Mouse (Mus musculus) kidney, adult 8-10 months (tissue): ENCODE results near the gene Daam1.
A peak's percentile ranks its signal among the peaks of the same experiment; 100 is the strongest.

Experiments
- DNase-seq, 2 experiments: peaks; one replicate each; pipeline ENCODE4 v3.0.0; 2022

Gene Daam1

GRCm38 (mm10) chr12:71975626-71976025 is 144.7 kb downstream of the Daam1 start:
- no peak for DNase-seq

GRCm38 (mm10) chr12:71976361-71976960 is 145.6 kb downstream of the Daam1 start:
- DNase-seq, result no peak

DNA sequence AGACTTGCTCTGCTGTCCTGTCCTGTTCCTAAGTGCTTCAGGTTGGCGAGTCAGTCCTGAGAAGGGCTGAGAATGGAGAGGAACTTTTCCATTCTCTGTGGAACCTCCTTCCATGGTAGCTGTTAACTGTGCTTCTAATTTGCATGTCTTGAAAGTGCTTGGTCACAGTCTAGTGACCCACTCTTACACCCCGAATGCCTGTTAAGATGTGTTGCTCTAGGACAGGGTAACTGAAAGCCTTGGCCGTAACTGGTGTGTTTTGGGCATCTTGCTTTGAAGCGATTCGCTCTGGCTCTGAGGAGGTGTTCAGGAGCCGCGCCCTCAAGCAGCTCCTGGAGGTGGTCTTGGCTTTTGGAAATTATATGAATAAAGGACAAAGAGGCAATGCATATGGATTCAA is 146.5 kb downstream of the Daam1 start:
- no peak for DNase-seq

DNA sequence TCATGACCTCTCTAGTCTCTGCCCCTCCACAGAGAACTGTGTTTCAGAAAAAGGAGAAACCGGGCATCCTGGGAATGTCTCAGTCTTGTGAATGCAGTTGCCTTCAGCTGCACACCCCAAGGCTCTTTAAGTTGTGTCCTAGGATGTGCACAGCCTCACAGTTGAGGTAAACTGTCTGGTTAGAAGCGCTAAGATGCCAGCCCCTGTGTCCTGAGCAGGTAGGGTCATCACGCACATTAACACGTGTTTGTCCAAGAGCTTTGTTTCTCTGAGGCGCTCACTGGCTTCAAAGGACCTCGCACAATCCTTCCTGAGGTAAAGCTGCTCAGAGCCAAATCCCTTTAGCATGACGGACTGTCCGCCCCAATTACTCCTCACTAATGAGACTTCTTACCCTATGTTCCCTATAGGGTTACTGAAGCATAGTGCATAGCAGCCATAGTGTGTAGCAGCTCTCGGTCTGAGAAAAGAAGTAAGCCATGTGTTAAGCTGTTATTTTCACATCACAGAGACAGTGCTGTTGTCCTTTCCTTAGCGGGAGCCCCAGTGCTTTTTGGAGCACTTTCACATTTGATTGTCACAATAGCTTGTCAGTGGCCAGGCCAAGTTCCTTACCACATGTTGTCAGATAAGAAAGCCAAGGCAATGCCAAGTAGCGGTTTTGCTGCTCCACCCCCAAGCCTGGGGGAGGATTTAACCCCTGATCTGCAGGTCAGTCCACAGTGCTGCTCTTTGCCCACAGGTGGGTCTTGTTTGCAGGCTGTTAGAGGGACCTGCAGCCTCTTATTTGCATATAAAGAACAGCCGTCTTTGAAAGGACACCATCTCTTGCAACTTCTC is 147.9 kb downstream of the Daam1 start:
- DNase-seq, result no peak

GRCm38 (mm10) chr12:71980166-71980565 is 149.3 kb downstream of the Daam1 start:
- no peak for DNase-seq

DNA sequence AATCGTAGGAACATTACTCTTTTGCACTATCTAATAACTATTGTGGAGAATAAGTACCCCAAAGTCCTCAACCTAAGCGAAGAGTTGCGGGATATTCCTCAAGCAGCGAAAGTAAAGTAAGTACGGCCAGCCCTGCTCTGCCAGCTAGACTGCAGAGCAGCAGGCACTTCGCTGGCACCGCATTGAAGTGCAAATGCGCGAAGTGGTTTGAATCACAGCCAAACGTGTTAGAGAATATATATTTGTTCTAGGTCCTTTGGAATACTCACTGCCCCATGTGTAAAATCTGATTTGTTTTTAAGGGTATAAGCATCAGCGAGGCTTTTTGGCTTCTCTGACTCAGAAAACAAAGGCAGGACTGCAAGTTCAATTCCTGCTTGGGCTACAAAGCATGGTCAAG is 149.9 kb downstream of the Daam1 start:
- no peak for DNase-seq

GRCm38 (mm10) chr12:71981250-71981649 is 150.4 kb downstream of the Daam1 start:
- DNase-seq, result peak in 1 of 2 experiments; percentile 45

DNA sequence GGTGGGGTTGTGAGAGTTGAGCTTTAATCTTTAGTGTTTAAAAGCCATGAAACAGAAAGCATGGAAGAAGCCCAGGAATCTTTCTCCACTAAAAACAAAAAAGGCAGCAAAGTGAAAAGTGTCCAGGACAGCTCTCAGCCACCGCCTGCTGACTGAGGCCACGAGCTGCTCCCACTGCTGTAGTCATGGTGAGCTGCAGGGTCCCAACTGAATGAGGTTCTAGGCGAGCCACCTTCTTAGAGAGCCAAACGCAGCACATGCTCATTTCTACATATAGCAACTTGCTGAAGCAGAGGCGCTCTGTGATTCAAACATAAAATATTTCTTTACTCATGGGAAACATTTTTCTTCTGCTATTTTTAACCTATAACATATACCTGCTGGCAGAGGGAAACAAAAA is 150.9 kb downstream of the Daam1 start:
- no peak for DNase-seq

DNA sequence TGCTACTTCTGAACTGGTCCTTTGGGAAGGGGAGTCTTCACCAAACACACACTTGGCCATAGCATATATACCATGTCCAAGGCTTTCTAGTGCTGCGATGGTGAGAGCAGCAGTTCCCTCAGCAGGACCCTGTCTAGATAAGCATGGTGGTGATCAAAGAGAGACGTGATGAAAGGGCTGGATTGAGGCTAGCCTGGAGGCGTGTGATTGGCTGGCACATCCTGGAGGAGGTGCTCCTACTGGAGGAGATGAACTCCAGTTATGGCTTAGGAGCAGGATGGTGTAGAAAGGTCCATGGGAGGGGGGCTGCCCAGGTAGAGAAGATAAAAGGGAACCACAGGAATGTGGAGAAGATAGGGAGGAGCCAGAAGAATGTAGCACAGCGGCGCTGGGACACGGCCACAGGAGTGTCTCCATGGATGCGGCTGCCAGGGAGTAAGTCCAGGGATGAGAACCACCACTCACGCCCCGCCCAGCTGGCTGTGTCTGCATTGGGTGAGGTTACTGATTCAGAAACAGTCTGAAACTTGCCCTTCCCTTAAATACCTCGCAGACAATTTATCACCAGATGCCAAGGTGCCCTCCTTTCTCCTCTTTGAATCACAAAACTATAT is 152.3 kb downstream of the Daam1 start:
- no peak for DNase-seq

DNA sequence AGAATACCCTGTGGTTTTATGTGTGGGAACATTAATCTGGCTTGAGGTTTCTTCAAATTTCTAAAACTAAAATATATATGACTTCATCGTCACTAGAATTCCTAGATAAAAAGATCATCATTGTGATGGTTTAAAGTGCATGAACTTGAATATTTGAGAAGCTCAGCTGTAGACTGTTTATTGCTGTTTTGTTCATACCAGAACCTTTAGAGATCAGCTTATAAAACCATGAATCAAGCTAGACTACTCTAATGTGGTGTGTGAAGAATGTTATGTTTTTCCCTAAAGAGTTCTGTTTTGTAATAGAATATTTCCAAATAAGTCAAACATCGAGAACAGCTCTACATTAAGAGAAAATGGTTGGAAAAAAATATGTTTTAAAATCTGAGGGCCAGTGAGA is 156.3 kb downstream of the Daam1 start:
- DNase-seq, result no peak

DNA sequence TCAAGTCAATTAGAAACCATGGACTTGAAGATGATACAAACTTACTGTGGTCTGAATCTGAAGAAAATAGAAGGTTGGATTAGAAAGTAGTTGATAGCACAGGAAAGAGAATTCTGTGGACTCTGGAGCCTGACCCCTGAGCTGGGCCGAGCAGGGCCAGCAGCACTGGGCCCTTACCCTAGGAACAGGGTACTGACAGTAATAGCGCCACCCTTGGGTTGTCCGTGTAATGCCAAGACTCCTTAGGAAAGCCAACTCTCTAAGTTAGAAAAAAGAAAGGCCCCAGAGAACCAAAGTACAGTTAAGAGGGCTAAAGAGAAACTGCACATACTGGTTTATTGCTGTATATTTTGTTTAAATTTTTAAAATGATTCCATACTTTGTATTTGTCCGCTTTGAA is 157.0 kb downstream of the Daam1 start:
- no peak for DNase-seq

GRCm38 (mm10) chr12:71989596-71989995 is 158.7 kb downstream of the Daam1 start:
- DNase-seq, result no peak

GRCm38 (mm10) chr12:71992599-71993210 is 161.8 kb downstream of the Daam1 start:
- DNase-seq, result peak; percentile 60 to 64

GRCm38 (mm10) chr12:71995831-71996230 is 165.0 kb downstream of the Daam1 start:
- DNase-seq, result no peak

GRCm38 (mm10) chr12:71996920-71997319 is 166.0 kb downstream of the Daam1 start:
- no peak for DNase-seq

GRCm38 (mm10) chr12:71997364-71997763 is 166.5 kb downstream of the Daam1 start:
- peak; percentile 55 to 70 for DNase-seq

- DNase-seq, result peak; percentile 39 to 66
These were observed 167.8 kb downstream of the Daam1 start for GRCm38 (mm10) chr12:71998653-71999052.

GRCm38 (mm10) chr12:71999671-72000070 is 168.8 kb downstream of the Daam1 start:
- no peak for DNase-seq

- DNase-seq, result no peak
These were observed 170.9 kb downstream of the Daam1 start for GRCm38 (mm10) chr12:72001811-72002210.

- no peak for DNase-seq
These were observed 174.4 kb downstream of the Daam1 start for GRCm38 (mm10) chr12:72005307-72005706.

GRCm38 (mm10) chr12:72007656-72008055 is 176.8 kb downstream of the Daam1 start:
- no peak for DNase-seq

- DNase-seq, result no peak
These were observed 178.4 kb downstream of the Daam1 start for GRCm38 (mm10) chr12:72009051-72009902.

- no peak for DNase-seq
These were observed 180.5 kb downstream of the Daam1 start for GRCm38 (mm10) chr12:72011404-72011803.
